Mouse (Mus musculus) heart, postnatal 25 days (tissue): ENCODE measurements around the gene Cobl. TPM values are rescaled to one million over a fixed set of nuclear protein-coding genes. Genes with fewer than 3 reads are reported as not detected.
A peak's percentile ranks its signal among the peaks of the same experiment; 100 is the strongest.

Source experiments
- DNase-seq: peaks from one replicate; pipeline ENCODE4 v3.0.0; 2022; ENCODE audit warnings: low spot score
- intact Hi-C: fragments of 180-260 bp; cut with DNase I; formaldehyde crosslinking; loops from one replicate; pipeline ENCODE4 v1.15.1; 2025
- total RNA-seq, 2 experiments: library from RNA; stranded (reverse); gene quantifications; 2 replicates each; pipeline ENCODE4 v1.2.3; 2021

The Cobl gene
- total RNA-seq, 2 experiments from 2014 or later: 17.4 to 21.9 TPM

DNA sequence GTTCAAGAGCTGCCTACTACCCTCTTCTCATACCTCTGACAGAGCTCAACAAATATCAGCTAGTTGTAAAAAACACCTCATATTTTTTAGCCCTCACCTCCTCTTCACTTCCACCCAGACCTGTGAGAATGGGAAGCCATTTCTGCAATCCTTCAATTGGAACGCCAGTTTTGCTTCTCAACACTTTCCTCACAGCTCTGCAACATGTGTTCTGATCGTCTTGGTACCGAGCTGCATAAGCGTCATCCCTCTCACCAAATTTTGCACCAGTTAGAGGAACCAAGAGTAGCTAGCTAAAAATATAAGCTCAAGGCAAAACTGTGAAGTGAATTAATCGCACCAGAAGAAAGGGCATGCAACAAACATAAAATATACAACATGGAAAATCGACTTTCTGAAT lies 56.9 kb downstream of the Cobl start:
- intact Hi-C loops: no loop called here
- DNase-seq: no peak

DNA sequence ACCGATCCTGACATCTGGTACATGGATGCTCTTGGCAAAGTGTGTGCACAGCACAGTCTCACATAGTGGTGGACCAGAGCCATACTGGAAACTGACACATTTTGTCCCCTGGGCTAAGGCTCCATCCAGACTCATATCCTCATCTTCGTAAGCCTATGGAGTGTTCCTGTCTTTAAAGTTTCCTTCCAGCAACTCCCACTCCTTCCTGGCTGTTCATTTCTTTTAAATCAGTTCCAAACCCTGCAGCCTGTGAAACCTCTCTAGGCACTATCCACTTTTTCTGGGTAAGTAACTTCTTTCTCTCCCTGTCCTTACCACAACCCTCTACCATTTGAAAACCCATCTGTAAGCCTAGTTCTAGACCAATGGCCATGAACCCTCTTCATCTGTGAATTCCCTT lies 64.9 kb downstream of the Cobl start:
- intact Hi-C loops: no loop called here
- DNase-seq: no peak

DNA sequence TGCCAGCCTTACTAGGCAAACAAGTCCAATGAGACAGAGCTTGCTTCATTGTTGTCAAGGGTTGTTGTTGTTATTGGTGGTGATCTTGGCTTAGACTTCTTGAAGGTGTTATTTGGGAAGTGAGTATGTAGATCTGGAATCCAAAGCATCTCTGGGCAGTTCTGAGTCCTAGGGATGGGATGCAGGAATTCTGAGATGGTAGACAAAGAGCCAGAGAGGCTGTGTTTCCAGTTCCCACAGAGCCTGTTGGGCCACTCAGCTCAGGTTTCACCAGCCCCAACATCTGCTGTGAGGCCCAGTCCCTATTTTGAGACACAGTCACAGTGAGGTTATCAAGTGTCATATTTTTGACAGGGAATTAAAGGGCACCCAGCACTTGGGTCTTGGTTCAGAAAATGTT lies 68.6 kb downstream of the Cobl start:
- intact Hi-C loops: no loop called here
- DNase-seq: no peak

DNA sequence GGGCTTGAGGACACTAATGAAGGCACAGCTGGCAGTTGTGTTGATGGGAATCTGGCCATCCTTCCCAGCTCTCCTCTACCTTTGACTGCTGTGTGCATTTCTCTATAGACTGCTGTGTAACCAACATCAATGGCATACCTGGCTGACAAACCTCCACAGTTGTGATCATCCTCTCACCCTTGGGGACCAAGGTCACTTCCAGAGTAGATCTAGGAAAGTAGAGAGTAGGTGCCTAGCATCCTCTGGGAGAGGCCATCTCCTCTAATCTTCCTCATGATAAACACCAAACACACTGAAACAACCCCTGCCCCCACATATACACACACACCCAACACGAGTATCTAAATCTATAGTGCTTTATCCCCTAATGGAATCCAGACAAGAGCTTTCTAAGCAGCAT lies 70.1 kb downstream of the Cobl start:
- intact Hi-C loops: no loop called here
- no peak for DNase-seq

DNA sequence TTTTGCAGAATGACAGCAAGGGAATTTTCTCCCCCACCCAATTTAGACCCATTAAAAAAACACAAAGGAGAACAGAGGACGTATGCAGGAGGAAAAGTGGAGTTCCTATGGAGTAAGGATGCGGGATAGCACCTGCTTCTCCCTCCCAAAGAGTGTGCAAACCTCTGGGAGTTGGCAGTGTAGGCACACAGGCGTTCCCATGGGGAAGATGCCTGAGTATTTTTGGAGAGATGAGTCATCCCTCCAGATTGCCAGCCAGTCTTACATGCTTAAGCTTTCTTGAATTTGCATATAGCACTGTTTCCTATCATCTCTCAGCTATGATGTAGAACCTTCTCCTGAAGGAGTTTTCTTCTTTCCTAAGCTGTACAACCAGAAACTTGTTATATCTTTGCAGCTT lies 70.6 kb downstream of the Cobl start:
- DNase-seq: no peak
- intact Hi-C loops: no loop called here

DNA sequence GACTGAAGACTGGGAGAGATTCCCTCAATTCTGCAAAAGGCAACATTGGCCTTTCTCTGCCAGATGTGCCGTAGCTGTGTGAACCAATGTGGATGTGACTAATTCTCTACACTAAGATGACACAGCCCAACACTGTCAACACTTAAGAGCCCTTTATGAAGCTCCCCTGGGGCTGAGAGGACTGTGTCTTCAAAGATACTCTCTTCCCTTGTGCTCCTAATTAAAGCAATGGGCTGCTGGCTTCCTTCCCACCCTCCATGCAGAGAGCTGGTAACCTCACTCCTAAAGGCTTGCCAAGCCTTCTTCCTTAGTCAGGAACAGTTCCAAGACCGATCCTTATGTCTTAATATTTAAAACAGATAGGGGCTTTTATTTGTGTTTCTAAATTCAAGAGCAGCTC lies 79.9 kb downstream of the Cobl start:
- intact Hi-C loops: loop anchor here (5.0 kb wide), 1 partner anchor 82 kb away; no protein-coding TSS in a partner anchor
- no peak for DNase-seq

DNA sequence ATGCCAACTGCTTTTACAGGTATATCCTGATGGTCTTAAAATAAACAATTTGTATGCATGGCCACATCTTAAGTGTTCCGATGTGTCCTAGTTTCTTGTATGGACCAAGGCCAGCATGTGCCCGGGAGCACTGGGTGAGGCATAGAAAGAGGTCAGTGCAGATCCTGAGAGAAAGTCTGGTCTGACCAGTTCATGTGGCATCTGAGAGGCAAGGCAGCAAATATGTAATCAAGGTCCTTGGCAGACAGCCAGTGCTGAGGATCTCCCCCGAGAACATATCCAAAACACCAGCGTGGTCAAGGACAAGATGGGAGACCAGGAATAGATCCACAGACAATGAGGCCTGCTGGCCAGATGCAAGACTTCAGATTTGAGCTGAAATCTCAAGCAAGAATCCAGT lies 81.8 kb downstream of the Cobl start:
- intact Hi-C loops: loop anchor here (5.0 kb wide), 1 partner anchor 84 kb away; no protein-coding TSS in a partner anchor

DNA sequence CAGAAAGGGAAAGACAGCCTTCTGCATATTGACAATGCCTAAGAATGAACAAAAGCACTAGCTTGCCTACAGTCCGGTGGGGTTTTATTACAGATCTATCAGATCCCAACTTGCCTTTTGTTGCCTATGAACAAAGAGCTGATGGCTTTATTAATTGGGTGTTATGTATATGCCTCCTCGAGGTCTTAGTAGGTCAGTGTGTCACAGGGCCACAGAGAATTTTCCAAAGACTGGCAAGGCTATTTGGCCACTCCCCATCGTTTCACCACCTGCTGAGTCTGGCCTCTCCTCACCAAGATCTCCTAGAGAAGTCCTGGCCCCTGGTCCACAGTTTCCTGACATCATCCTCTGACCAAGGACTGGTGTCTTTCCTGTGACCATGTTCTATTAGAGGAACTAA lies 83.7 kb downstream of the Cobl start:
- intact Hi-C loops: loop anchor here (5.0 kb wide), 1 partner anchor 86 kb away; no protein-coding TSS in a partner anchor
- no peak for DNase-seq

More for the DNA sequence above, 81.8 kb downstream of the Cobl start:
- no peak for DNase-seq

DNA sequence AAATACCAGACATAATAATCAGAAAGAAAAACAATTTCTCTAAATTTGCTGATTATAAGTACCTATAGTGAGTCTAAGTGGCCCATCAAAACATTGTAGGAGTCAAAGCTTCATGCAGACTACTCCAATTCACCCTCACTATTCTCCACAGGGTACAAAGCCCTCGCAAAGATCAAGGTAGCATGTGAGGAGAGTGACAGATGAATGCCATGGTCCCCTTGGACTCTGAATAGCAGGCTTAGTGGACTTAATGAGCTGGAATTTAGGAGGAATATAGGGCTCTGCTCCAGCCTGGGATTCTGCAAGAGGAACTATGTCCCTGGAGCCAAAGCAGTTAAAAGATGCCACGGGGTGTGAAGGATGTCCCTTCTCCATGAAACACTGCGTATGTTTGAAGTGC lies 88.1 kb downstream of the Cobl start:
- intact Hi-C loops: no loop called here
- DNase-seq: no peak

DNA sequence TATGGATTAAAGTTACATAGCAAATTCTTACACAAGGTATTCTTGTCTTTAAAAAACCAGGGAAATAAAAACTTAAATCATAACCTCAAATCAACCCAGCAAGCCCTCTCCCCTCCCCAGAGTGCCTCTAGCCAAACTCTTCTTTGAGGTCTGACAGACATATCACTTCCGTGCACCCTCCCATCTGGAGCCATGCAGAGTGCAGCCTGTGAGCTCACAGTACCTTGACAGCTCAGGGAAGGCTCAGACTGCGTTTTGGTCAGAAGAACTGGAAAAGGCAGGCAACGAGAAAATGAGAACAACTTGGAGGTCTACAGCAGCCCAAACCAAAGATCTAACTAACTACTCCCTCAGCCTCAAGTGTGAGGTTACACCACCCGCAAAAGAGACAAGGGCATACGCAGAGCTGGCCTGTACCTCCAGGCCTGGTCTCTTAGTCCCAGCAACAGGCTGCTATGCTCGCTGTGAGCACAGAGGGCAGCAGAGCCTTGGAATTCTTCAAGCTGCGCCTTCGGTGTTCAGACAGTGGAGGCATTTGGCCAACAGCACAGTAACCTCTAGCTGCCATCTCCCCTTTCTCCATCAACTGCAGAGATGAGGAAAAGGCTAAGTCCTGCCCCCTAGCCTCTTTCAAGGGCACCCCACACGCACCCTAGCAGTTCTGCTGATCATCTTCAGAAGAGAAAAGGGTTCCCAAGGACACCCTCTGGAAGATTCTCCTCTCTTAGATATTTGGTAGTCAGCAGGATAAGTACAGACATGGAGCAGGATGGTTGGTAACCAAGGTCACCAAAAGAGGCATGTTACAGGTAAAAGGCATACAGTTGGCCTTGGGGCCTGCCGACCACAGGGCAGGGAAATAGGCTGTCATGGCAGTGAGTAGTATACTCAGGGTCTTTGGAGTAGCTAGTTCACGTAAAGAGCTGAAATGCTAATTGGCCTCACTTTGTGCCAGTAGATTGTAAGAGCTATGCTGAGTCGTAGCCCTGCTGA lies 91.4 kb downstream of the Cobl start:
- peak; percentile 27 for DNase-seq
- intact Hi-C loops: loop anchor here (2.0 to 5.0 kb wide), 3 partner anchors 159 to 184 kb away; no protein-coding TSS in a partner anchor

DNA sequence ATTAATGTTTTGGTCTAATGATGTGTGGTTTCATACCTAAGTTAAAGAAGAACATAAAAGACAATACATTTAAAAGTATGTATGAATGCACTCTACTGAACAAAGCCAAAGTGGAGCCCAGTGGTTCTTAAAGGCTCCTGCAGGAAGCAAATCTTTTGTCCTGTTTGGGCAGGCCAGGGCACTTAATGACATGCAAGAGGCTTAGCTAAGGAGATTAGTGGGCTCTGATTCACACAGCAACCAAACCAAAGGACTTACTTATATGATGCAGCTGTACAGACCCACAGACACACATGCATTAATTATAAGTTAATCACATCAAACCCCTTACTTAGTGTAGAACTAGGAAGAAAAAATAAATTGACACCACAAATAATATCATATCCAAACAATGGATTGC lies 93.8 kb downstream of the Cobl start:
- intact Hi-C loops: loop anchor here (5.0 kb wide), 1 partner anchor 186 kb away; no protein-coding TSS in a partner anchor

DNA sequence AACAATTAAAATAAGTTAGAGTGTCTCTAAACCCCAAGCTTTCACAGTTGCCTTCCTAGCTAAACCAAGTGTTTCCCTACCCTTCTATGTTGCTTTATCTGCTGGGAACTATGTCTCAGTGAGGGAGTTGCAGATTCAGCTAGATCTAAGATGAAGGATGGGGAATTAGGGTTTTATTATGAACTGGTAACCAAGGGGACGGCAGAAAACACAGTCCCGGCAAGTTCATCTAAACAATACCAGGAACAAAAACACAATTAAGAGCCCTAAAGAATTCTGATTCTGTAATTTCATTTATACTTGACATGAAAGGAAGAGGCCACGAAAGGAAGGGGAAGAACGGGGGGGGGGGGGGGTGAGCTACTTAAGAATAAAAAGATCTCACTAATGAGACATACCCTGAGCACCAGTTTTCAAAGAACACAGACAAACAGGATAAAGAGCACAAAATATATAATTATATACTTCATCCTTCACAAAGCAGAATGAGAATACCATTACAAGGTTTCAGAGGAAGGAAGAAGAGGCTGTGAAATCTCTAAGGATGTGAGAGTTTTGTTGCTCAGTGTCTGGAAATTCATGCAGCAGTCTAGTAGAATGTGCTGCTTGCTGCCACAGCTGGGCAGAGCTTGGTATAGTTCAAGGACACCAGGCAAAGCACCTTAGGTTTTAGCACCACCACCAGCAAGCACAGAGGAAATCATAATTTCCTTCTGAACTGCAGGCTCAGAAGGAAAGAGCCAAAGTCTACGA lies 97.2 kb downstream of the Cobl start:
- intact Hi-C loops: no loop called here
- no peak for DNase-seq

More for the DNA sequence above, 93.8 kb downstream of the Cobl start:
- no peak for DNase-seq

DNA sequence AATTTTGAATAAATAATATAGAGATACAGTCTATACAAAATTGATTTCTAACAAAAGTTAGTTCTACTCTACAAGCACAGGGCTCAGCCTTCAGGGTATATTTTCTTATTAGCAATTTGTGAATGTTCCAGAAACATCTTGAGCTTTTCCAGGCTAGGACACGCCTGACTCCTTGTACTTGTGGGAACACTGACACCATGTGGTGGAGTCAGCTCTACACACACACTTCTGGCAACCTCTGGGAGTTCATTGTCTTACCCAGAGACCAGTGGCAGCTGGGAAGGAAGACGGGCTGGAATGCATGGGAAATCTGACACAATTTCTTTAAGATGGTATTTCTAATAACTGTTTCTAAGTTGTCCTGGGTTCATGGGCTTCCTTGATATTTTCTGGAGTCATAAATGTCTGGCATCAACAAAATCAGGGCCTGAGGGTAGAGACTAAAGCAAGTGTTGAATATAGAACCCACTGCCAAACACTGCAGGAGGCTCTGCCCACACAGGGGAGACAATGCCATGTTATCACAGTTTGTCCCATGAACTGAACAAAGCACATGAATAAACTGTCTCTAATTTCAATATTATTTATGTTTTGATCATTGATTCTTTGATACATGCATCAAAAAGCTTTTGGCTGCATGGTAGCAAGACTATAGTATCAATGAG lies 105.3 kb downstream of the Cobl start:
- intact Hi-C loops: loop anchor here (1.0 to 5.0 kb wide), 4 partner anchors 45 to 547 kb away; no protein-coding TSS in a partner anchor
- DNase-seq: peak; percentile 44

DNA sequence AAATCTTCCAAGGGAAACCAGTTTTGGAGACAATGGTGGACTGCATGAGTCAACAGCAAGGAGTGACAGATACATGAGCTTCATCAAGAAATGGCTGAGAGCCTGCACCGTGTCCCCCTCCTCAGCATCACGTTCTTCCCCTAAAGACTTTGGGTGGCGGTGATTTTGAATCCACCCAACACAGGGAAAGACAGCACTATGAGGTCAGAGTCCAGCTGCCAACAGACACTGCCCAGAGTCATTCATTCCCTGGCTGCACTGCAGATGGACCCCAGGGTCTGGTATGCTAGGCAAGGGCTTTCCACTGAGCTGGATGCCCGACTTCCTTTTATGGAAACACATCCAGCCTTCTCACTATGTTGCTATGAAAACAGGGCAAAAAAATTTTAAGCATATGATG lies 106.2 kb downstream of the Cobl start:
- intact Hi-C loops: loop anchor here (1.0 to 5.0 kb wide), 4 partner anchors 44 to 546 kb away; no protein-coding TSS in a partner anchor
- no peak for DNase-seq

DNA sequence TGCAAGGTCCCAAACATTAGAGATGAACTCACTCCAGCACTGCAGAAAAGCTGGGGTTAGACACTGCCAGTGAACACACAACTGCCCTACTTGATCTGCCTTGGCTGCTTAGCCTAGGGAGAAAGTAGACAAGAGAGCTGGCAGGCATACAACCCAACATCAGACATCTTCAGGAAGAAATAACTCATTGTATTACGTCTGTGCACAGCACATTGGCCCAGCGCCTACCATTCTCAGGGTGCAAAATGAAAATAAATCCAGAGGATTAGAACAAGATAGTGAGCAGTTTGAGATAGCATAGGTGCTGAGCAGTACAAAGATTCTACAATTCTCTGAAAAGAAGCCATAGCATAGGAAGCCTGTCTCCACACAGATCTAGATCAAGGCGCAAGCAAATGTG lies 109.1 kb downstream of the Cobl start:
- DNase-seq: no peak
- intact Hi-C loops: loop anchor here (5.0 kb wide), 2 partner anchors 63 to 543 kb away; no protein-coding TSS in a partner anchor

DNA sequence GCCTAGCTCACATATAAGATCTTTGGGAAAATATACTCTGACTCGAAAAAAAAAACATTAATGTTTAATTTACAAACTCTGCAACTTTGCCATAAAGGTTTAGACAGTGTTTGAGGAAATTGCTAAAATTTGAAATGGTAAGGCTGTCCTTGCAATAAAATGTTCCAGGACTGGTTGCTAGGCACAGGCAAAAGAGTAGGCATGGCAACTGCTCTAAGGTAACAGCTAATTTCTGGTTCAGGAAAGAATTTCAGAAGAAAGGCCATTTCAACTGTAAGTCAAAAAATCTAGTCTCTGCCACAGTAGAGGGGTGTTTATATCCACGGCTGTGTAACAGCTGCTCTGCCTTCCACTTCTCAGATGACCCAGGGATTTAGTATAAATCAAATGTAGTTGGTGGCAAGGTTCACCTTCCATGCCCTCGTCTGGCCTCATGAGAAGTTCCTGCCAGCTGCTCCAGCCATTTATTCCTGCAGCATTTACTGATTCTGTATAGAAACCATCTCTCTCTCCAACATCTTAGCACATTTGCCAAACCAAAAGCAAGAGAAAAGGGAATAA lies 113.7 kb downstream of the Cobl start:
- no peak for DNase-seq
- intact Hi-C loops: no loop called here

DNA sequence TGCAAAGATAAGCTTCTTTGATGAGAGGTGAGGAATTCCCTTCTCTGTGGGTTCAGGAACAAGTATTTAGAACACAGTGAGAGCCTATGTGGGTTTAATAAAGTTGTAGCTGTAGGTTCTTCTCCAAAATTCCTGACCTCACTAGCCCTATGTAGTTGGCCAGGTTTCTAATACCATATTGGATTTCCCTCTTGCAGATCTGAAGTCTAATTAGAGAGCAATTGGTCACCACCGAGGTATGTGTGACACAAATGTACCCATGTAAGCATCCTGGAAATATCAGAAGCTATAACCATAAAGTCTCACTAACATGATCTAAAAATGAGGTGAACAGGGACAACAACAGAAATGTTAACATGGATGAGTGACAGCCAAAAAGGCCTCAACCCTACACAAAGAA lies 114.7 kb downstream of the Cobl start:
- intact Hi-C loops: no loop called here
- DNase-seq: no peak

DNA sequence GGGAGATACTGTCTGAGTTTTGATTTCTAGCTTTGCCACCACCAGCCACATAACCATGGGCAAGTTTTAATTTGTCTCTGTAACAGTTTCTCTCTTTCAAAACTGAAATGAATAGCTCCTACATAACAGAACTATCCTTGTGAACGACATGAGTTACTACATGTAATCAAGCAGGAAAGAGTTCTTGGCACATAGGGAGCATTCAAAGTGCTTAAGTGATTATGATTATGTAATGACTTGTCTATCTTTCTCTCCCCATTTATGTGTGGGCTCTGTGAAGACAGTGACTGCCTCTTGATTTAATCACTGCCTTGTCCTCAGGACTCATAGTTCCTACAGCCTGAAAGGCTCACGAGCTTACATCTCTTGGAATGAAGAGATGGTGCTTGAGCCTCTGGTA lies 118.3 kb downstream of the Cobl start:
- DNase-seq: no peak
- intact Hi-C loops: no loop called here

DNA sequence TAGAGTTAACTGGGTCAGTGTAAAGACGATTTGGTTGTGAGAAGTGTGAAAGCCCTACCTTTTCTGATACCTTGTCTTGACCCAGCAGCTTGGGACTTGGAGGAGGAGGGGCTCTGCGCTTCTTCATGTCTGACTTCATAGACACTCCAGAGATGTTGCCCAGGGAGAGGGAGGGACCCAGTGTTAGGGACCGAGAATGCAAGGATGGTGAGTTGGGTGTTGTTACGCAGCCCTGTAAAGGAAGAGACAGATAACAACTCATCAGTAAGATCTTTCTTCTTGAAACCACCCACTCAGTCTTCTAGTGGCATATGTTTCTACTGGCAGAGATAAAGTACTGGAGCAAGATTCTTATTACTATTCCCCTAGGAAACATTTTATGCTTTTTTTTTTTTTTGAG lies 121.1 kb downstream of the Cobl start:
- intact Hi-C loops: no loop called here
- no peak for DNase-seq

DNA sequence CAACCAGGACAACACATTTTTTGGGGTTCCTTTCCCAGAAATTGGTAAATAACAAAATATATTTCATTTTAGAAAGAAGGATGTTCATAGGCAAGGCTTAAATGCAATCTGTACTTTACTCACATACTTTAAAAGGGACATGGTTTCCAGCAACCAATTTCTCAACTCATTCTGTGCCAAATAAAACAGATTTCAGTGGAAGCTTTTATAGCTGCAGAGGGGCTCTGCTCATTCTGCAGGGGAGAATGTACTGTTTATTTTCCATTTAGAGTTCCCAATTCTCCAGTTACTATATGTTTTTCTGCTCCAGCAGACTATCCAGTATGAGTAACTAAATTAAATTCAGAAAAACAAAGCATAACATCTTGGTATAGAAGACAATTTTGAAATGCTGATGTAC lies 124.1 kb downstream of the Cobl start:
- intact Hi-C loops: no loop called here
- DNase-seq: no peak
